Mouse (Mus musculus) urinary bladder, postnatal 4 days (tissue): Measurements from ENCODE around the gene Gpr132.
"Not testable (repeated sequence)": the region's sequence is repeated elsewhere in the genome, so short reads cannot be mapped to it uniquely, and the experiment has no call there.

Experiments used
- DNase-seq, 2 experiments: peaks; one replicate each; pipeline ENCODE4 v3.0.0; 2021 to 2022; ENCODE audit warnings: low spot score in 2 of 2

Gene Gpr132

DNA sequence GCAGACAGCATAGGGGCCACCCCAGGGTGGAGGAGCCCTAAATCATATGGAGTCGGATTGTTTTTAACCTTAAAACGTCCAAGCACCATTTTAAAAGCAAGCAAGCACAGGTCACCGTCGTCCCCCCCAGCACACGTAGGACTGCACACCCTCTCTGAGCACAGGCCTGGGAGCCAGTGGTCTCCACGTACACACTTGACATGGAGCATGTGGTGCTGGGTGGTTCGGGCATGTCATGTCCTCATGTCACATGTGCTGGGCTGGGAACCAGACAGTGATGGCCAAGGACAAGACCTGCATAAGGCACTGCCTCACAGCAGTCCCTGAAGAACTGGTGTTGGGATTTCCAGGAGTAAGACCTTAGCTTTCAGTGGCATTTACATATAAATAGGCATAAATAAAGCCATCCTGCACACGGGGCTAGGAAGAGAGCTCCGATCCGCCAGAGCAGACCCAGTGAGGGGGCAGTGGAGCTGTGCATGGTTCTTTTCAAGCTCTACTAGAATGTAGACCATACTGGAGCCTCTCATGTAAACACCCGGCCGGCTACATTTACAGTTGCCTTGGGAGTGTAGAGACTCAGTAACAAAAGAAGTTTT is 47.5 kb downstream of the Gpr132 start:
- no peak for DNase-seq

DNA sequence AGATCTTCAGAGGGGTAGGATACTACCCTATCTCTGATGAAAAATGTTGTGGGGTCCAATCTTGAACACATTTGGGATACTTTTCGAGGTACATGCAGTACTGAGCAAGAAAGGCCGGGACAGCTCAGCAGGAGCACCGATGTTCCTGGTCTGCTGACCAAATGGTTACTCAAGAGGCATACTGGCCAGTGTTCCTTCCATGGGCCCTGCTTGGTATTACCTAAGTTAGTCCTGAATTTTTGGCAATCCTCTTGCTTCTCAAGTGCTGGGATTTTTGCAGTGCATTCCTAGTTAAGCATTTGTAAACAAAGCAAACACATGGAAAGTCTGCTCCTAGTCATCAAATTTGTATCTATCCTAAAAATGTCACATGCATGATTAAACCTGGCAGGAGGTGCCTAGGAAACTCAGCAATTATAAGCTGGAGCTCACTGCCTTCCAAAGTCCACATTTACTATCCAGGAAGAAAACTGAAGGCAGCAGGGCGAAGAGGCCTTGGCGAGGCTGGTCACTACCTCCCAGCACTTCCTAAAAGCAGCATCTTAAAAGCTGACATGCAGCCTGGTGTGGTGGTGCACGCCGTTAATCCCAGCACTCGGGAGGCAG is 48.9 kb downstream of the Gpr132 start:
- DNase-seq: no peak

DNA sequence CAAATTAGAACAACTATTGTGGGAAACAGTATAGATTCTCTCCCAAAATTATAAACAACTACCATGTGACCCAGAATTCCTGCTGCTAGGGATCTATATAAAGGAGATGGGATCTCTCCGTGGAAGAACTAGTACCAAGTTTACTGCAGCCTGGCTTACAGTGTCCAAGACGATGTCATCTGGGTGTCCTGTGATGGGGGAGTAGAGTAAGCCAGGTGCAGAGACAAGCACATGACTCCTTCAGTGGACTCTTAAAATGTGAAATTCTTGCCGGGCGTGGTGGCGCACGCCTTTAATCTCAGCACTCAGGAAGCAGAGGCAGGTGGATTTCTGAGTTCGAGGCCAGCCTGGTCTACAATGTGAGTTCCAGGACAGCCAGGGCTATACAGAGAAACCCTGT is 51.2 kb downstream of the Gpr132 start:
- not testable (repeated sequence) for DNase-seq

GRCm38 (mm10) chr12:112816294-112816693 is 51.7 kb downstream of the Gpr132 start:
- no peak for DNase-seq

DNA sequence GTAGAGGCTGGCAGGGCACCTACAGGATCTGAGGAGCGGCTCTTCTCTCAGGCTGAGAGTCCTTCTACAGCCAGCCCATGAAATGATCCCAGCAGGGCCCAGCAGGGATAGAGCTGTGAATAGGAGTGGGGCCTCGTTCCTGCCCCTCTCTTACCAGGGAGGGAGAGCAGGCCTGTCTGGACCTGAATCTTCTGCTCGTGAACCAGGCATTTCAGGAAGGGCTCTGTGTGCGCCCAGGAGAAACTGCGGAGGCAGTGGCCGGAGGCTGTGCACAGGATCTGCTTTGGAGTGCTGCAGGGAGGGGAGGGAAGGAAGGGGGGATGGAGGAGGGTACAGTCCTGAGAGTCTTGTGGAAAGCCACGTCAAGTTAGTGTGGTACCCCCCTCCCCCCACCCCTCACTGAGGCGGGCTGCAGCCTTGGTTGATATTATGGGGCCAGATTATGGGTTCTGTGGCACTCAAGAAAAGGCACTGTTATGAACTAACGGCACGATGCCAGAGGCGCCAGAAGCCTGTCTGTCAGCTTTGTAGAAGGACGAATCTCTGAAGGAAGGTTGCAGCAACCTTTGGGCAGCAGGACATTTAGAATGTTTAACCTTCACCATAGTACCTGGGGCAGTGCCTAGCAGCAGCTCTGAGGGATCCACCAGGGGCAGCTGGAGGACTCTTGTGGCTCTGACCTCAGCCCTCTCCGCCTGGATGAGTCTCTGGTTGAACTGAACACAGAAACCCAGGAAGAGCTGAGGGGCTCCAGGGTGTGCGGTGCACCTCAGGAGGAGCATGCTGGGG is 53.2 kb downstream of the Gpr132 start:
- no peak for DNase-seq

GRCm38 (mm10) chr12:112813370-112813769 is 54.7 kb downstream of the Gpr132 start:
- DNase-seq: no peak

DNA sequence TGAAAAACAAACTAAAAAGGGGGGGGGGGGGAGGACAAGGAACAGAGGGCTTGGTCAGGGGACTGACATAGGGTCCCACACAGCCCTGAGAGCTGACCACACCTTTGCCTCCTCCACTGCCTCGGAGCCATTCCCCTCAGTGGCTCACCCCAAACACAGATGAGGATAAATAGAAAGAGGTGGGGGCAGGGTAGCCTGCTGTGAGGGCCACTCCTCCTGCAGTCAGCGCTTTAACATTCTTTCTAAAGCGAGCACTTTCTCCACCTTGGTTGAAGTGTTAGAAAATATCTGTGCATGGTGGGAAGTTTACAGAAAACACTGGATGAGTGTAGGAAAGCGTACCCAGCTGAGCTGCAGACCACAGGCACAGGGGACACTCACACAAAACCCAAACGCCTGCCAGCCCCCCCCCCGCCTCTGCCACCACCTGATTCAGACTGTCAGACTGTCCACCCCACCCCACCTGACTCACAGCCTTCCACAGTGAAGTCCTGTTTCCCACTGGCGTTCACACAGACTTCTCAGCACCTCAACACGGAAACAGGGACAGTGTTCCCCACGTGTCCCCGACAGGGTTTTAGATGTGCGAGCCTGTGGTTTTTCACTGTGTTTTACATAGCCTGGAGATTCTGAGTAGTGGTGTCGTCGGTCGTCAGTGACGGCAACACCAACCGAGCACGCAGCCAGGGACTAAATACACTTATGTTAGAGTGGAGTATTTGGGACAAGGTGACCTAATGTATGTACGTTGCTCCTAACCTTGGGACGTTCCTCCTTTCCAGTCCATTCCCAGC is 57.7 kb downstream of the Gpr132 start:
- DNase-seq: no peak

GRCm38 (mm10) chr12:112809641-112810040 is 58.4 kb downstream of the Gpr132 start:
- no peak for DNase-seq

DNA sequence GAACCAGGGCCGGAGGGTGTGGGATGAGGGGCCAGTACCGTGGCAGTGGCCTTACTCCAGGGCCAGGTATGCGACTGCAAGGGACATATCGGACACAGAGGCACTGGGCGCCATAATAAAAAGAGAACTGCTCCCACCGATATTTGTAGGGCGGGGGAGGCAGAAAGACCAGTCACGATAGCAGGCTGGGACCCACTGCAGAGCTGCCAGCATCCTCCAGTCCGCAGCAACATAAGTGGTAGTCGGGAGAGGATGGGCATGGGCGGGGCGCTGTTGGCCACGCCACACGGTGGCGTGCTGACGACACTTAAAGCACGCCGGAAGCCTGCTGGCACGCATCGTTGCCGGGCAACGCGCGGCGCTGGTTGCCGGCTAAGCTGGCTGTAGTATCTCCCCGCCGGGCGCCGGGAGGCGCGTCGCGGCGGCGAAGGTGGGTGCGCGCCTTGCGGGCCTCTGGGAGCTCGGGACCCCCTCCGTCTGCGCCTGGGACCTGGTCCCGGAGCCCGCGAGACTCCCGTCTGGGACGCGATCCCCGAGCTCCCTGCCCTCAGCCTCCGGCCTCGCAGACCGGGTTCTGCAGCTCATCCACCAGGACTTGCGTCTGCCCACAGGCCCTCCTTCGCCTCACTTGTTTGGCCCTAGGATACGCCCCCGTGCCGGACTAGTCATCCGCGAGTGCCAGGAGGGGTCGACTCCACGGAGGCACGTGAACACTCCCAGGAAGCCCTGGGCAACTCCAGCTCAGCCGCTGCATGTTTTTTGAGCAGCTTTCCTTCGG is 59.3 kb downstream of the Gpr132 start, which contains the start of gene Clba1:
Clba1 (plus strand) TSS at position 351 of the 778 bp plus-strand sequence.
- peak; percentile 87 to 88 for DNase-seq

GRCm38 (mm10) chr12:112808212-112808586 is 59.8 kb downstream of the Gpr132 start:
- no peak for DNase-seq

- no peak for DNase-seq
Observed at GRCm38 (mm10) chr12:112807796-112808195, 60.2 kb downstream of the Gpr132 start.

DNA sequence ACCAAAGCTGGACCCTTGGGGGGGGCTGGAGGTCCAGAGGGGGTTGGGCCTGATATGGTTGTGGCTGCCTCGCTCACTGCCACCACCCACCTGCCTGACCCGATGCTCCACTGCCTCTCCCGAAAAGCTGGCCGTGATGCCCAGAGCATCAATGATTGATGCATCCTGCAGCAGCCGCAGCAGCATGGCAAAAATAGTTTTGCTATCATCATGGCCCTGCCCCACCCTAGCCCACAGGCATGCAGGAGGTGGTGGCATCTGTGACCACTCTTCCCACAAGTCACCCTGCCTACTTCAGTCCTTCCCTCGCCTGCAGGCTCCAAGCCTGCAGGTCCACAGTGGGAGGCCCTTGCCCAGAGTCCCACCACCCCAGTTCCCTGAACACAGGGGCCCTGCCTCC is 62.0 kb downstream of the Gpr132 start:
- DNase-seq: no peak

DNA sequence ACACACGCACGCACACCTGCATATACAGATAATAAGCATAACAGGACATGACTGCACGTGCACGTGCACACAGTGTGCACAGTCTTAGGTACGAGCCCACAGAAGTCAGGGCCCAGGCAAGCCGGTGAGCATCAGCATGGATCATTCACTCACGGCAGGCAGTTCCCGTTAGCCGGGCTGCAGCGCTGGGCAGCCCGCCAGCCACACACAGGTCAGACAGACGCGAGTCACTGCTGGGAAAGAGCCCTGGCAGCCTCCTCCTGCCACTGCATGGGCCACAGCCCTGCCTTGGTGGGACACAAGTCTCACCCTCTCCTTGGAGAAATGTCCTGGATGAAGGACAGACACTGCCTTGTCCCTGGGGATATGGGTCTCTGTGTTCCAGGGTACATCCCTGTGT is 64.0 kb downstream of the Gpr132 start:
- DNase-seq: no peak

GRCm38 (mm10) chr12:112802917-112803316 is 65.1 kb downstream of the Gpr132 start:
- no peak for DNase-seq

DNA sequence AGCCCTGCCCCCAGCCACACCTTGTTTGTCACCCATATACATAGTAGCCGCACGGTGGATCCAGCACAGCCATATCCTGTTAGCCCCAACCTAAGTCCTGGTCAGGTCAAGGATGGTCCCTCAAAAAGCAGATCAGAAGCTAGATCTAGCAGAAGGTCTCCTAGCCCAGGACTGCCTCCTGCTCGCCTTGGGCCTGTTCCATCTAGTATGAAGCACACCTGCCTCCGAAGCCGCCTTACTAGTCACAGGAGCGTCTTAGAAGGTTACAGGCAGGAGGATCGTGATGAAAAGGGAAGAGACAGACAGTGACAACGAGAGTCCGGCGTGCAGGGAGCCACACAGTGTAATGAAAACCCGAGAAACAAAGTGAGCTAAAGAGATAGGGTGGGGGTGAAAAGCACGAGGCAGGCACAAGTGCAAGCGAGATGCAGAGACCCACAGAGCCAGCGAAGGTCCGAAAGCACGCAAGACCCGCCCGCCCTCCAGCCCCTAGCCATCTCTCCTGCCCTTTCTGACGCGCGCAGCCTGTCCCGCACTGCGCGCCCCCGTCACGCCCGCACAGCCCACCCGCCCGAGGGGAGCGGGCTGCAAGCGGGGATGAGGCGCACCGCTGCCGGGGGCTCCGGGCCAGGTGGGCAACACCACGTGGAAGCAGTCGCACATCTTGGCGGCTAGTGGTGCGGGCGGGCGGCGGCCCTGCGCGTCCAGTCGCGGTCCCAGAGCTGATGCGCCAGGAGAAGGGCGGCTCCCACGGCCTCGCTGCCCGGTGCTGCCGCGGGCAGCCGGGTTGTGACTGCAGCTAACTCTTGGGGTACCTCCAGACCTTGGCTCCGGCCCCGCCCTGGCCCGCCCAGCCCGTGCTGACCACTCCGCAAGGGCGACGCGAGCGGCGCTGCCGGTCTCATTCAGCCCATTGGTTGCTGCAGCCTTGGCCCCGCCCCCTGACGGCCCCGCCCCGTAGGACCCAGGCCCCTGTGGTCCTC is 65.9 kb downstream of the Gpr132 start, which contains the start of gene Ahnak2:
Ahnak2 (minus strand) TSS at position 794 of the 983 bp plus-strand sequence.
- DNase-seq: no peak
